Mouse (Mus musculus): ENCODE data around the gene Scaf11.
A peak's percentile ranks its signal among the peaks of the same experiment; 100 is the strongest.
"Not testable (repeated sequence)": the region's sequence is repeated elsewhere in the genome, so short reads cannot be mapped to it uniquely, and the experiment has no call there.

The Scaf11 gene

GRCm38 (mm10) chr15:96465076-96465475 lies 4.4 kb upstream of the Scaf11 start:
- DNase-seq (ENCODE audit: low spot score) = no peak

- no peak for DNase-seq (ENCODE audit: low spot score)
Measured at GRCm38 (mm10) chr15:96463821-96464220, 3.2 kb upstream of the Scaf11 start.

- DNase-seq (ENCODE audit: low spot score) = no peak
Measured at GRCm38 (mm10) chr15:96462611-96463010, 2.0 kb upstream of the Scaf11 start.

DNA sequence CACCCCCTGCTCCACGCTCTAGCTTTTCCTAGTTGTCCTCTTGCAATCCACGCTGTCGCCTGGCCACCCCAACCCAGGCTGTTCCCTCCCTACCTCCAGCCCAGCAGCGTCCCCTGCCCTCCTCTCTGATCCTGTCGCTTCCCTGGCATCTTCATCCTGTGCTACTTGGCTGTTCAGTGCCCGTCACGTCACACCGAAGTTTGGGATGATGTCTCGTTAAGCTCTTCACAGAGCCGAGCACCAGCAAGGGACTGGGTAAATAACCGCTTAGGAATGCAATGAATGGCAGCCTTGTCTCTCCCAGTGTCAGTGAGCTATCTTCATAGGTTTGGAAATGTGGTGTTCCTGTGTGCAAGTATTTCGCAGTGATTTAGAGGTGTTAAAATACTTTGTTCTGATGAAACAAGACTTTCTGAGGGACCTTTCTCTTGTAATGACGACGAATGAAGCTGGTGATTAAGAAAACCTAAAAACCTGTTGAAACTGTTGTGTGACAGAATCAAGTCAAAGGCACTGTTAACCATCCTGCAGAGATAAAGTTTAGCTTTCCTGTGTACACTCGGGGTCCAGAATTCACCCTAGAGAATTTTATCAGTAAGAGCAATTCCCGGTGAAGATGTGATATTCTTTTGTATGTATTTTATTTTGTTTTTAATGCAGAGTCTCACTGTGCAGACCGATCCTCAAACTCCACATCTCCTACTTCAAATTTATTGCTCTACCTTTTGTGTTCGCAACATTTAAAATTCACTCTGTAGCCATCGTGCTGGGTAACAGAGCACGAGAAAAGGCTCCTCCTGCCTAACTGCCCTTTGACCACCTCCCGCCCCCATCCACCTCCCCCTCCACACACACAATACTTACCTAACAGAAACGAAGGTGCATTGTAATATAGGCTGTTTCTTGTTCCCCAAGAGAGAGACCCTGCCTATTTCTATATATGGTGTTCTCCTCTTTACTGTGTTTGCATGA lies 1.2 kb upstream of the Scaf11 start:
- no peak for DNase-seq (ENCODE audit: low spot score)

DNA sequence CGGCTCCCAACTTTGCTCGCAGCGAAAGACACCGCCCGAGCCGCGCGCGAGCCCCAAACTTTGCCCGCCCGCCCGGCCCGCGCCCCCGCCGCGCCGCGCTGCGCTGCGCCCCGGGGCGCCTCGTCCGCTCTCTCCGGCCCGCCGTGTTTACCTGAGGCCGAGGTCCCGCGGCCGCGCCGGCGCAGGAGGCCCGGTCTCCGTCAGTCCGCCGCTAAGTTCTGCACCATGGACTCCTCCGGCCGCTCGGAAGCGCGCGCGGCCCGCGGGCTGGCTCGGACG lies 253 bp downstream of the Scaf11 start:
- no peak for DNase-seq (ENCODE audit: low spot score)

- peak; percentile 37 for DNase-seq (ENCODE audit: low spot score)
Measured at GRCm38 (mm10) chr15:96459741-96460450, 747 bp downstream of the Scaf11 start.

- DNase-seq (ENCODE audit: low spot score) = no peak
Measured at GRCm38 (mm10) chr15:96458273-96458672, 2.4 kb downstream of the Scaf11 start.

DNA sequence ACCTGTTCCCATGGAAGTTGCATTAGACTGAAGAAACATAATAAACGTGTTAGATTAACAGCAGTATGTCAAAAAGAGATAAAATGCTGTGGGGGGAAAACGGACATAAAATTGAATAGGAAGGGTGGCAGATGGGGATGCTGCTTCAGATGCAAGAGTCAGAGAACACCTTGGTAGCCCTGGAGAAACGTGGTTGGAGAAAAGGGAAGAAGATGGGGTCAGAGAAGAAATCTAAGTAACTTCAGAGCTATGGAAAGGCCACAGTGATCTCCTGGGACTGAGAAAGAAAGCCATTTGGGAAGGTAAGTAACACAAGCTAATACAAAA lies 3.3 kb downstream of the Scaf11 start:
- no peak for DNase-seq (ENCODE audit: low spot score)

GRCm38 (mm10) chr15:96456651-96457337 lies 3.8 kb downstream of the Scaf11 start:
- no peak for DNase-seq (ENCODE audit: low spot score)

- DNase-seq (ENCODE audit: low spot score) = no peak
Measured at GRCm38 (mm10) chr15:96455595-96456214, 4.9 kb downstream of the Scaf11 start.

- DNase-seq (ENCODE audit: low spot score) = no peak
Measured at GRCm38 (mm10) chr15:96453346-96453745, 7.3 kb downstream of the Scaf11 start.

GRCm38 (mm10) chr15:96448656-96449299 lies 11.9 kb downstream of the Scaf11 start:
- DNase-seq (ENCODE audit: low spot score) = no peak

GRCm38 (mm10) chr15:96446785-96447184 lies 13.9 kb downstream of the Scaf11 start:
- no peak for DNase-seq (ENCODE audit: low spot score)

GRCm38 (mm10) chr15:96441480-96441879 lies 19.2 kb downstream of the Scaf11 start:
- not testable (repeated sequence) for DNase-seq (ENCODE audit: low spot score)

- no peak for DNase-seq (ENCODE audit: low spot score)
Measured at GRCm38 (mm10) chr15:96434202-96434601, 26.4 kb downstream of the Scaf11 start.

- DNase-seq (ENCODE audit: low spot score) = no peak
Measured at GRCm38 (mm10) chr15:96419920-96420319, 40.7 kb downstream of the Scaf11 start.

DNA sequence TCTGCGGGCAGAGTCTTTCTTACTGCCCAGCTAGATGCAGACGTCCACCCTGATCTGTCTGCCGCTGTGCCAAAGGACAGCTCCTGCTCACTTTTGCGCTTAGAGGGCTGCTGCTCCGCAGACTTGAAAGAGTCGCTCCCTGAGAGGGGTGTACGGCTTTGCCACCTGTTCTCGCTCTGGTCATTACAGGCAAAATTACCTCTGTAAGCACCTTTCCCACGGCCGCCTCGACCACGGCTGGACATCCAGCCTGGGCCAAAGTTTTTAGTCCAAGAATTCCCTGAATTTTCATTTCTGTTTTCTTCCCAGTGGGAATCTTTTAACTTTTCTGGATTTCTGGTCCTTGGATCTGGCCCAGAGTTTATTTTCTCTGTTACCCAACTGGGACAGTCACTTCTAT lies 42.5 kb downstream of the Scaf11 start:
- DNase-seq (ENCODE audit: low spot score) = no peak

GRCm38 (mm10) chr15:96408717-96409121 lies 51.9 kb downstream of the Scaf11 start:
- DNase-seq (ENCODE audit: low spot score) = no peak

GRCm38 (mm10) chr15:96407151-96407550 lies 53.5 kb downstream of the Scaf11 start:
- no peak for DNase-seq (ENCODE audit: low spot score)

- DNase-seq (ENCODE audit: low spot score) = no peak
Measured at GRCm38 (mm10) chr15:96406253-96406652, 54.4 kb downstream of the Scaf11 start.

GRCm38 (mm10) chr15:96405548-96405947 lies 55.1 kb downstream of the Scaf11 start:
- no peak for DNase-seq (ENCODE audit: low spot score)

- no peak for DNase-seq (ENCODE audit: low spot score)
Measured at GRCm38 (mm10) chr15:96398333-96398732, 62.3 kb downstream of the Scaf11 start.

Measured in T-cell, adult 2 months (primary cell).